9 mouse cellular contexts compared by ENCODE assay signal in the genomic region with DNA sequence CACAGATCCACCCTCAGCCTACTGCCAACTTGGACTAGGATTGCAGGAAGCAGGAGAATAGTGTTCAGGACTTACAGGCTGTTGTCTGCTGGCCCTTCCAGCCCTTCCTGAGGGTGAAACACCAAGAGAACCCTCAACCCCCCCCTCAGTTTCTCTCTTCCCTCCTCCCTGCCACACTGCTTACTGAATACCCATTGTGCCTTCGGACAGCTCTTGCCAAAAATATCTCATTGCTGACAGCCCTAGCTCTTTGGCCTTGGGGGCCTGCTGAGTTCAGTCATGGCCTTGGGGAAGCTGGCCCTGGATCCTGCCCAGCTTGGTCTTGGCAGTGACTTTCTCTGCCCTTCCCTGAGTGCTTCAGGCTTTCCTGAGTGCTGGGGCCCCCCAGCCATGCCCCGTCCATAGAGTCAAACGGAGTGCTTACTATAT. TPM values are rescaled to one million over a fixed set of nuclear protein-coding genes. Genes with fewer than 3 reads are reported as not detected.
DNase-seq lines count a peak whose midpoint lies in the region; ATAC-seq and TF ChIP-seq lines count a peak whose summit lies in the region.
"Had no signal": no experiment of that assay in that cellular context is flagged by ENCODE, and none has a peak within 500 bp of the region (broad histone marks: within the 10 kb centered on the region; RNA-seq: fewer than 3 reads in every experiment).

No protein-coding gene starts in this region.

- H3K4me2 ChIP-seq in forebrain, embryonic 16.5 days (ENCODE audit: low read length), result no peak overlapping the region
- no peak overlapping the region for H3K4me2 ChIP-seq in forebrain, embryonic 13.5 days
- H3K4me2 ChIP-seq in midbrain, embryonic 11.5 days, result no peak overlapping the region

- H3K27ac ChIP-seq in forebrain, embryonic 16.5 days (ENCODE audit: low read length), result no peak overlapping the region
- no peak overlapping the region for H3K27ac ChIP-seq in forebrain, embryonic 13.5 days
- no peak overlapping the region for H3K27ac ChIP-seq in midbrain, embryonic 11.5 days (ENCODE audit: low read depth, low read length)
- no peak overlapping the region; the same call in 1 of the 2 replicates for H3K27ac ChIP-seq in midbrain, embryonic 10.5 days (replicated peaks)
- peak overlapping the region; percentile 68 for H3K27ac ChIP-seq in cortical plate, adult 2 months (ENCODE audit: insufficient read depth, low read length)

- no peak for TF ChIP-seq CTCF in cortical plate, adult 2 months (IDR thresholded peaks at IDR 0.05; ENCODE audit: extremely low read depth, insufficient read depth, low read length)

- TF ChIP-seq POLR2A in cortical plate, adult 2 months (IDR thresholded peaks at IDR 0.05; ENCODE audit: extremely low read depth, insufficient read depth, low read length), result no peak

- H3K9me3 ChIP-seq in forebrain, embryonic 16.5 days (ENCODE audit: control insufficient read depth, low read length), result no peaks in the 10 kb centered on the region
- H3K9me3 ChIP-seq in forebrain, embryonic 13.5 days (replicated peaks), result no peaks in the 10 kb centered on the region
- H3K9me3 ChIP-seq in midbrain, embryonic 11.5 days (ENCODE audit: control insufficient read depth, low read length), result no peaks in the 10 kb centered on the region
- H3K9me3 ChIP-seq in midbrain, embryonic 10.5 days (replicated peaks), result no peaks in the 10 kb centered on the region

- H3K4me1 ChIP-seq in forebrain, embryonic 16.5 days (replicated peaks; ENCODE audit: control insufficient read depth, insufficient read depth, low read length), result peaks cover 14% of the 10 kb centered on the region
- H3K4me1 ChIP-seq in forebrain, embryonic 13.5 days, result peaks cover 22% of the 10 kb centered on the region
- H3K4me1 ChIP-seq in midbrain, embryonic 11.5 days (ENCODE audit: control insufficient read depth, insufficient read depth, low read length), result peaks cover 10% of the 10 kb centered on the region
- peaks cover 29% of the 10 kb centered on the region for H3K4me1 ChIP-seq in midbrain, embryonic 10.5 days
- H3K4me1 ChIP-seq in cortical plate, adult 2 months (ENCODE audit: control insufficient read depth, insufficient read depth, low read length), result no peaks in the 10 kb centered on the region

- DNase-seq in midbrain, embryonic 11.5 days (ENCODE audit: low spot score, missing footprints), result peak; percentile 37
- DNase-seq in midbrain, embryonic 10.5 days (ENCODE audit: low spot score), result no peak
- DNase-seq in layer of hippocampus, postnatal 36 days, result peak; percentile 40 to 56
- DNase-seq in embryo, embryonic 9.5 days (ENCODE audit: extremely low spot score), result no peak

- H3K27me3 ChIP-seq in forebrain, embryonic 16.5 days (replicated peaks; ENCODE audit: control insufficient read depth, insufficient read depth, low read length), result no peaks in the 10 kb centered on the region
- peaks cover 5% of the 10 kb centered on the region; the same call in 1 of the 2 replicates for H3K27me3 ChIP-seq in forebrain, embryonic 13.5 days
- peaks cover 2% of the 10 kb centered on the region; the same call in 1 of the 2 replicates for H3K27me3 ChIP-seq in midbrain, embryonic 11.5 days (ENCODE audit: control insufficient read depth, insufficient read depth, low read length)
- peaks cover 37% of the 10 kb centered on the region for H3K27me3 ChIP-seq in midbrain, embryonic 10.5 days (ENCODE audit: low read depth, poor library complexity, severe bottlenecking)

- no peaks in the 10 kb centered on the region for H3K36me3 ChIP-seq in forebrain, embryonic 16.5 days (ENCODE audit: control insufficient read depth, insufficient read depth)
- H3K36me3 ChIP-seq in forebrain, embryonic 13.5 days (ENCODE audit: poor library complexity, severe bottlenecking), result no peaks in the 10 kb centered on the region
- H3K36me3 ChIP-seq in midbrain, embryonic 11.5 days (ENCODE audit: control insufficient read depth, insufficient read depth, low read length), result no peaks in the 10 kb centered on the region
- no peaks in the 10 kb centered on the region for H3K36me3 ChIP-seq in midbrain, embryonic 10.5 days

- peak; percentile 43; the same call in 1 of the 2 replicates for ATAC-seq in forebrain, embryonic 16.5 days
- ATAC-seq in forebrain, embryonic 13.5 days, result no peak
- no peak for ATAC-seq in midbrain, embryonic 11.5 days (ENCODE audit: low FRiP score)
- ATAC-seq in monocyte, adult 5-6 weeks (replicated peaks; ENCODE audit: insufficient number of reproducible peaks, low FRiP score, low TSS enrichment, poor library complexity, severe bottlenecking), result no peak

- H3K4me3 ChIP-seq in forebrain, embryonic 16.5 days (replicated peaks; ENCODE audit: low read length), result no peak overlapping the region
- no peak overlapping the region for H3K4me3 ChIP-seq in forebrain, embryonic 13.5 days
- no peak overlapping the region for H3K4me3 ChIP-seq in midbrain, embryonic 11.5 days (ENCODE audit: low read depth, low read length)
- no peak overlapping the region for H3K4me3 ChIP-seq in midbrain, embryonic 10.5 days
- H3K4me3 ChIP-seq in cortical plate, adult 2 months (ENCODE audit: insufficient read depth, low read length), result no peak overlapping the region

- 44% methylated on average over 3 of the region's 3 CpGs for WGBS in forebrain, embryonic 16.5 days
- 68% methylated on average over 3 of the region's 3 CpGs for WGBS in forebrain, embryonic 13.5 days
- 81% methylated on average over 3 of the region's 3 CpGs for WGBS in midbrain, embryonic 11.5 days
- WGBS in midbrain, embryonic 10.5 days, result 84% methylated on average over 3 of the region's 3 CpGs

- no peak overlapping the region for H3K9ac ChIP-seq in forebrain, embryonic 16.5 days (replicated peaks; ENCODE audit: low read depth, low read length)
- H3K9ac ChIP-seq in forebrain, embryonic 13.5 days, result no peak overlapping the region
- H3K9ac ChIP-seq in midbrain, embryonic 11.5 days (ENCODE audit: low read length), result no peak overlapping the region

RNA-seq across cellular contexts. Expression of a gene that starts 9.4 kb away (rescaled TPM):
- 0.66 and 1.4 TPM in 2 replicates for polyA plus RNA-seq in forebrain, embryonic 16.5 days (2015; fragmentation: Nextera tagmentation; extraction: Ambion mirVana)
- polyA plus RNA-seq in forebrain, embryonic 13.5 days (2015; fragmentation: Nextera tagmentation; extraction: Ambion mirVana), result 1.1 TPM in 2 replicates
- 0.58 and 0.83 TPM in 2 replicates for polyA plus RNA-seq in midbrain, embryonic 11.5 days (2014; fragmentation: Nextera tagmentation; extraction: Ambion mirVana)
- 0.64 and 0.71 TPM in 2 replicates for polyA plus RNA-seq in midbrain, embryonic 10.5 days (2016; fragmentation: Nextera tagmentation; extraction: Ambion mirVana)
- 30.0 and 36.5 TPM in 2 replicates for polyA plus RNA-seq in cortical plate, adult 2 months (2012; rRNA removed)
- total RNA-seq in layer of hippocampus, postnatal 36 days (2021), result 10 to 100 TPM; 17.1 to 17.9 TPM
- not detected in 3 replicates for total RNA-seq in monocyte, adult 5-6 weeks (2017)
- total RNA-seq: hematopoietic stem cell, adult 5-6 weeks had no signal

RNA-seq across cellular contexts. Expression of a gene that starts 53.3 kb away (rescaled TPM):
- polyA plus RNA-seq in forebrain, embryonic 16.5 days (2015; fragmentation: Nextera tagmentation; extraction: Ambion mirVana), result 70.1 and 70.2 TPM in 2 replicates
- 65.4 and 67.4 TPM in 2 replicates for polyA plus RNA-seq in forebrain, embryonic 13.5 days (2015; fragmentation: Nextera tagmentation; extraction: Ambion mirVana)
- polyA plus RNA-seq in midbrain, embryonic 11.5 days (2014; fragmentation: Nextera tagmentation; extraction: Ambion mirVana), result 50.7 and 51.9 TPM in 2 replicates
- 49.1 and 52.4 TPM in 2 replicates for polyA plus RNA-seq in midbrain, embryonic 10.5 days (2016; fragmentation: Nextera tagmentation; extraction: Ambion mirVana)
- 54.3 and 55.8 TPM in 2 replicates for polyA plus RNA-seq in cortical plate, adult 2 months (2012; rRNA removed)
- 100 to 1,000 TPM; 121 to 130 TPM for total RNA-seq in layer of hippocampus, postnatal 36 days (2021)
- 61.3 to 144 TPM (median 71.3 TPM) in 3 replicates for total RNA-seq in monocyte, adult 5-6 weeks (2017)

RNA-seq across cellular contexts. Expression of a gene that starts 59.8 kb away (rescaled TPM):
- polyA plus RNA-seq in forebrain, embryonic 16.5 days (2015; fragmentation: Nextera tagmentation; extraction: Ambion mirVana), result 88.1 and 93.6 TPM in 2 replicates
- 103 and 108 TPM in 2 replicates for polyA plus RNA-seq in forebrain, embryonic 13.5 days (2015; fragmentation: Nextera tagmentation; extraction: Ambion mirVana)
- 130 and 135 TPM in 2 replicates for polyA plus RNA-seq in midbrain, embryonic 11.5 days (2014; fragmentation: Nextera tagmentation; extraction: Ambion mirVana)
- 172 and 173 TPM in 2 replicates for polyA plus RNA-seq in midbrain, embryonic 10.5 days (2016; fragmentation: Nextera tagmentation; extraction: Ambion mirVana)
- polyA plus RNA-seq in cortical plate, adult 2 months (2012; rRNA removed), result 53.7 and 55.6 TPM in 2 replicates
- 10 to 100 TPM; 58.2 to 60.3 TPM for total RNA-seq in layer of hippocampus, postnatal 36 days (2021)
- 145 to 170 TPM (median 152 TPM) in 3 replicates for total RNA-seq in monocyte, adult 5-6 weeks (2017)

Comparison
In these comparisons a context has a peak if more than half of its experiments do, and no peak if none do; other contexts are left out.
1. DNase-seq: peak in midbrain, embryonic 11.5 days (single experiment) and layer of hippocampus, postnatal 36 days (2 of 2); none in midbrain, embryonic 10.5 days (single experiment) and embryo, embryonic 9.5 days (single experiment).
2. RNA of a gene that starts 9.4 kb away (polyA plus RNA-seq): 30.0 to 36.5 TPM in cortical plate, adult 2 months; 1.1 TPM in forebrain, embryonic 13.5 days, 0.58 to 0.83 TPM in midbrain, embryonic 11.5 days, 0.66 to 1.4 TPM in forebrain, embryonic 16.5 days and 0.64 to 0.71 TPM in midbrain, embryonic 10.5 days; every median in the first group is over 10 times any median in the second.